Mouse (Mus musculus) embryo, embryonic 11.5 days (tissue): ENCODE results near the gene Pif1.

Source experiments
- DNase-seq: peaks from one replicate; pipeline ENCODE4 v3.0.0-alpha.2; 2012; ENCODE audit warnings: low read depth, low spot score

Gene Pif1

GRCm38 (mm10) chr9:65561016-65561415, 25.9 kb upstream of the Pif1 start:
- no peak for DNase-seq

DNA sequence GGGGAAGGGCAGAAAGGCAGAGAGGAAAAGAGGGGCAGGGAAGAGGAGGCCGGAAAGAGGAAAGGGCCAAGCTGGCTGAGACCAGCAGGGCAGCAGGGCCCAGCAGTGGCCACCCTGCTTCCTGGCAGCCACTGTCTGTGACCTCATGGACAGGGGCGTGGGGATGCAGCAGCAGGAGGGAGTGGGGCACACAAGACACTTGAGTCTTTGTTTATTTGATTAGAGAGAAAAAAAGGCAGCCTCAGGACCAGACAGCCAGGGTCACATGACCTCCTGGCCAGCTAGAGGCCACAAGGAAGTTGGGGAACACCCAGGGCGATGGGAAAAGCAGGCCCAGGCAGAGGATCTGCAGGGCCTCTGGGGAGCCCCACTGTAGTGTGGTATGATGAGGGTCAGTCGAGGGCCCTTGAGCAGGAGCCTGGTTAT, 24.9 kb upstream of the Pif1 start:
- DNase-seq = no peak

DNA sequence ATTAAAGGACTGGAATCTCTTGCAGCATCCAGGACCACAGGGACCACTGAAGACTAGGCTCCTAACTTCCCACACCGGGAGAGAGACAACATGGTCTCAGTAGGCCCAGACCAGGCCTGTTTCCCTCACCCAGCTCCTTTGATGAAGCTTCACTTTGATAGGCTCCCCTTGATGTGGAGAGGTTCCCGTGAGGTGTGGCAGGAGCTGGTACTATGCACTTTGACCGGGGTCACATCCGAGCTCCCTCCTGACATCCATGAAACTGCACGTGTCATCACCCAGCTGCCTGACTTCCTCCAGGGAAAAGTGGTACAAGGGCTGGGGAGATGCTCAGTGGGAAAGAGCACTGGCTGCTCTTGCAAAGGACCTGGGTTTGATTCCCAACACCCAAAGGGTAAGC, 23.9 kb upstream of the Pif1 start:
- DNase-seq = no peak

GRCm38 (mm10) chr9:65564698-65565097, 22.3 kb upstream of the Pif1 start:
- no peak for DNase-seq

DNA sequence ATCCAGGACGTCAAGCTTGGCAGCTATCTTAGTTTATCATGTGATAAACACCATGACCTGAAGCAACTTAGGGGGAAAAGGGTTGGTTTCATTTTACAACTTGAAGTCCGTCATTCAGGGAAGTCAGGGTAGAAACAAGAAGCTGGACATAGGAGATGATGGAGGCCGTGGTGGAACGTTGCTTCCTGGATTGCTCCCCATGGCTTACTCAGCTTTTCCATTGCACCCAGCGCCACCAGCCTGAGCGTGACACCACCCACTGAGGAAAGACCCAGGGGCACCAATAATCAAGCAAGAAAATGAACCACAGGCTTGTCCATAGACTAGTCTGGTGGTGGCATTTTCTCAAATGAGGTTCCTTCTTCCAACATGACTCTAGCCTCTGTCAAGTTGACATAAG, 18.2 kb upstream of the Pif1 start:
- no peak for DNase-seq

GRCm38 (mm10) chr9:65569491-65569971, 17.4 kb upstream of the Pif1 start:
- DNase-seq = no peak

- DNase-seq = no peak
These were observed 14.1 kb upstream of the Pif1 start for GRCm38 (mm10) chr9:65572837-65573236.

DNA sequence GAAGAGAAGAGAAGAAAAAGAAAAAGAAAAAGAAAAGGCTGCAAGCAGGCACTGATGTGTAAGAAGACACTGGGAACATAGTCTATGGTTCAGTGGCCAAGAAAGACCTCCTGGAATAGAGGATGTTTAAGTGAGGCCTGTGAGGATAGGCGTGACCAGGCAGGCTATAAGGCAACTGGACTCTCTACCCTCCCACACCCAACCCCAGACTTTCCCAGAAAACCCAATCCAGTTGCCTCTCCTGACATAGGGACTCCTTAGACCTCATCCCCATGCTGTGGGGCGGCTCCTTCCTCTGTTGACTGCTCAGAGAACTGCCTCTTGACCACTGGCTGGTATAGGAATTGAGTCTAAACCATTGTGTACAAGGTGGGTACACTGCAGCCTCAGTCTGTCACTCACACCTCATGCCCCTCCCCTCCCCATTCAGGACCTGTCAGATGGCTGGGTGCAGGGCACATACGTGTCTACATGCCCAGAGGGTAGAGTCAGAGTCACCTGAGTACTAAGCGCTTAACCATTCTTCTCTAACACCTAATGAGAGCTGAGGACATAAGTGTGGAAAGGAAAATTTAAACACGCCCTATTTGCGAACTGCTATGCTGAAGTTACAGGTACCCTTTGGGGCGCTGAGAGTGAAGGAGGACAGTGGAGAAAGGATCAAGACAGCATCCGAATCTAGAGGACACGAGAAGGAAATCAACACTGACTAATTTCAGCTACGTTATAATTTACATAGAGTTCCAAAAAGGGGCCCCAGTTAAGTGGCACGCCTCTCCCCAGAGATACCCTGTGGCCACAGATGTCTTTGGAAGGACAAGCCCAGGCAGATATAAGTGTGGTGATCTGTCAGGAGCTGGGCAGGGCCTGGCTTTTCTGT, 12.2 kb upstream of the Pif1 start:
- DNase-seq = no peak

DNA sequence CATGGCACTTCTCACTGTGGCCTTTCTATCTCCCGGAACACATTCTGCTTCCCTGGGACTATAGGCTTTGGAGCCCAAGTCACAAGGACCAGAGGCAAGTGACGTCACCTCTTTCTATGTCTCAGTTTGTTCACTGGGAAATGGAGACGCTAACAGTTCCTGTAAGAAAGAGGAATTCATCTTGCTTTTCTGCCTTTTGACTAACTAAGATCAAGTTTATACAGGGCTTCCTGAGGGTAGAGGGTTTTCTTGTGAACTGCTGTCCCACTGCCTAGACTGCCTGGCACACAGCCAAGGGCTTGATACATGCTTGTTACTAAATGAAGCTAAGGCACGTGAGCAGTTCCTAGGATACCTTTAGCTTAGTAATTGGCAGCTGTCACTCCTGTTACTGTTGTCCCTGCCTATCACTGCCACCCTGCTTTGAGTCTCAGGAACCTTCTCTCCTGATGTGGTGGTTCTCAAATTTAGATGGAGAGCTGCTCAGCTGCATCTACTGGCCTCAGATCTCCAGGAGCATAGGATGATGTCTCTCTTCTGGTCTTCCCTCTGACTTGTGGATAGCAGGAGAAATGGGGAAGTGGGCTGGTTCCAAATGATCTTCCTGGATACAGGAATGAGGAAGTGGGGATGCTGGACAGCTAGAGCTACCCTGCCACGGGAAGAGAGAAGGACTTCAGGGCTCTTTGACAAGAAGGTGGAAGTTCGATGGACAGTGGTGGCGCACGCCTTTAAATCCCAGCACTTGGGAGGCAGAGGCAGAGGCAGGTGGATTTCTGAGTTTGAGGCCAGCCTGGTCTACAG, 11.4 kb upstream of the Pif1 start:
- no peak for DNase-seq

DNA sequence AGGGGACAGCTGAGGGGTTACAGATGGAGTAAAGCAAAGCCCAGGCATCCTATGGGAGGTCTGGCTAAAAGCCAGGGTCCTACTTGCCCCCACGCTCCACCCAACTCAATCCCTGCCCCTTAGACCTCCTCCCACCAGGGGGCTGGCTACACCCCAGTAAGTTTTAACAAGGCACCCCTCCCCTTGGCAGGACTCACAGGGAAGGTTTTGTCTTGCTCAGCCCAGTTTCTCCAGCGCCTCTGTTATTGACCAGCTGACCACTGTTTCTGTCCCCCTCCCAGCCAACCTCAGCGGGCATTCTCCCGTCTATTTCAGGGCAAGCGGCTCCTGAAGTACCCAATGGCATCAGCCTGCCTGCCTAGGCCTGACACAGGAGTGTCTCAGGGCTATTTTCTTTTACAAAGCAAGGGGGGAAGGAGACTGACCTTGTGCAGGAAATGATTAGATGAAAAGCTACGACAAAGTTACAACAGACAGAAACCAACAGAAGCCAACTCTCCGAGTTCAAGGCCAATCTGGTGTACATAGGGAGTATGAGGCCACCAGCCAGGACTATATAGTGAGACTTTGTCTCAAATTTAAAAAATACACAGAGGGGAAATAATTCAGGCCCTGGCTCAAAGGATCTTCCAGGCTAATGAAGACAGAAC, 10.0 kb upstream of the Pif1 start:
- DNase-seq = no peak

GRCm38 (mm10) chr9:65577511-65578196, 9.3 kb upstream of the Pif1 start:
- no peak for DNase-seq

DNA sequence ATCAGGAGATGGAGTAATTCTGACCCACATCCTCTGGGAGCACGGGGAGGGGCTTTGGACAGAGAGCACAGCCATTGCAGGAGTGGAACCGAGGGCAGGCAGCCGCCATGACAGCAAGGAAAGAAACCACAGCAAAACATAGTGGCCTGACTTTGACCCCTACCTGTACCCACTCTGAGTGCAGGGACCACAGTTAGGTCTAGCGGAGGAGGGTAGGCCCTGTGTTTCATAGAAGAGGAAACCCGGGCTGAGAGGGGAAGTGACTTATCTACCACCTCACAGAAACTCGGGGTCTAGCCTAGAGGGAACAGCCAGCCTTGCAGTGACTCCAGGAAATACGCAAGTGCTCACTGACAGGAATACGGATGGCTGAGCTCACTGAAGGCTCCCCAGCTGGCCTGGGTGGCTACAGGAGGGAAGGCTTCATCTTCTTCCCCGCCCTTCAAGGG, 8.1 kb upstream of the Pif1 start:
- DNase-seq = no peak

- DNase-seq = peak; percentile 94
These were observed 7.1 kb upstream of the Pif1 start, which contains the start of gene Plekho2 for GRCm38 (mm10) chr9:65579781-65580371. Gene Plekho2, minus strand, starts transcription at chr9:65580040.

- DNase-seq = peak; percentile 77
These were observed 6.3 kb upstream of the Pif1 start for GRCm38 (mm10) chr9:65580401-65581256.

GRCm38 (mm10) chr9:65583045-65583444, 3.9 kb upstream of the Pif1 start:
- DNase-seq = no peak

DNA sequence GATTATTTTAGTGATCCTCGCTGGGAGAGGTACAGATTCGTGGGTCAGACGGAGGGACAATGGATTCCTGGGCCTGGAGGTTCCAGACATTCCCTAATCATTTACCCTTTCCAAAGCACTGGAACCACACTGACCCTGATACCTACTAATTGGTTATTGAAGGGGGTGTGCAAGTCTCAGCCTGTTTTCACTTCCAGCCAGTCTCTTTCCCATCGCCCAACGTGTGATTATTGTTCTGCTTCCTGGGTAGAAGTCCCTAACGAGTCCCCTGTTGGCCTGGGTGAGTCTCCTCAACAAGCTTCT, 261 bp downstream of the Pif1 start:
- DNase-seq = no peak

DNA sequence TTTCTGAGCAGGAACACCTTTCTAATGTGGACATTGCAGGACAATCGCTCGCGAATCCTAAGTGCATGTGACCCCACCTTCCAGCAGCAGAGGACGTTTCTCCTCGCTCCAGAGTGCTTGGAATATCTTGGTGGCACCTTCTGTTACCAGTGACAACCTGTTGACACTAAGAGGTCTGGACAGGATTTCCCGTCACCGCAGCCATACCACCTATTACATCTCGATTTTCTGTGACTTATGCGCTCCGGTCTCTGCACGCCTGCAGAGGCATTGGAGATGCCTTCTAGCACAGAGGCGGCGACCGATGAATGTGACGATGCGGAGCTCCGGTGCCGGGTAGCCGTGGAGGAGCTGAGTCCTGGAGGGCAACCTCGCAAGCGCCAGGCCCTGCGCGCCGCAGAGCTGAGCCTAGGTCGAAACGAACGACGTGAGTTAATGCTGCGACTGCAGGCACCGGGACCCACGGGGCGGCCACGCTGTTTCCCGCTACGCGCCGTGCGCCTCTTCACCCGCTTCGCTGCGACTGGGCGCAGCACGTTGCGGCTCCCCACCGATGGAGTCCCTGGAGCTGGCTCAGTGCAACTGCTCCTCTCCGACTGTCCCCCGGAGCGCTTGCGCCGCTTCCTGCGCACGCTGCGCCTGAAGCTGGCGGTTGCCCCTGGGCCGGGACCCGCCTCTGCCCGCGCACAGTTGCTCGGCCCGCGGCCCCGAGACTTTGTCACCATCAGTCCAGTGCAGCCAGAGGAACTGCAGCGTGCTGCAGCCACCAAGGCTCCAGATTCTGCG, 806 bp downstream of the Pif1 start:
- no peak for DNase-seq

- no peak for DNase-seq
These were observed 2.1 kb downstream of the Pif1 start for GRCm38 (mm10) chr9:65589091-65589490.

- no peak for DNase-seq
These were observed 5.8 kb downstream of the Pif1 start for GRCm38 (mm10) chr9:65592721-65593120.
